Mouse (Mus musculus) lung, postnatal 4 days (tissue): ENCODE data around the gene Ptgis.

Experiments used
- DNase-seq, 2 experiments: peaks; one replicate each; pipeline ENCODE4 v3.0.0; 2021

Gene Ptgis

GRCm38 (mm10) chr2:167263040-167263810, 22.8 kb upstream of the Ptgis start:
- peak in 1 of 2 experiments; percentile 62 for DNase-seq

DNA sequence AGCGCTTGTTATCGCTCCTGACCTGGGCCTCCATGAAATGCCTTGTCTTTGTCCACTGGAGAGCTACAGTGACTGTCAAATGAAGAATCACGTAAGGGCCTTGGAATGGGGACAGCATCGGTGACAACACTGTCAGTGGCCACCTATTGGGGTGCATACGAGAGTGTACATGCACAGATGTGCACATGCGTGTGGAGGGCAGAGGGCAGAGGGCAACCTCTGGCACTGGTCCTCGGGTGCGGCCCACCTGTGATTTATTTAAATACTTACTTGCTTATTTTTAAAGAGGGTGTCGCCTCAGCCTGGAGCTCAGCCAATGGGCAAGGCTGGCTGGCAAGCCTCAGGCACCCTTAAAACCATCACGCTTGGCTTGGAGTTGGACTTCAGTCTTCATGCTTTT, 22.0 kb upstream of the Ptgis start:
- DNase-seq = no peak

GRCm38 (mm10) chr2:167261106-167261505, 20.7 kb upstream of the Ptgis start:
- DNase-seq = peak; percentile 30 to 61

DNA sequence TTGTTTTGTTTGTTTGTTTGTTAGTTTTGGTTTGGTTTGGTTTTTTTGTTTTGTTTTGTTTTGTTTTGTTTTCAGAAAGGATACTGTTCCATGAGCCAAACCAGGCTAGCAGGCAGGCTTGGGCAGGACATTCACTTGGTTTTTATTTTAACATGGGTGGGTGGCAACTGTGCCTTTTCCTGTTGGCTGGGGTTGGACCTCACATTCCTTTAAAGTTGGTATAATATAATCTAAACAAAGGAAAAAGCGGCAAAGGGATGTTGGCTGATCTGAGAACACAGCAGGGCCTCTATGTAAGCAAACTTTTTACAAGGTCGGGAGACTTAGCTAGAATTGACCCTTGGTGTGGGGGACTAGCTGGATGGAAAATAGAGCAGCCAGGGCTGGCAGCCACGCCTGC, 17.4 kb upstream of the Ptgis start:
- no peak for DNase-seq

- no peak for DNase-seq
These were observed 14.4 kb upstream of the Ptgis start for GRCm38 (mm10) chr2:167254808-167255207.

DNA sequence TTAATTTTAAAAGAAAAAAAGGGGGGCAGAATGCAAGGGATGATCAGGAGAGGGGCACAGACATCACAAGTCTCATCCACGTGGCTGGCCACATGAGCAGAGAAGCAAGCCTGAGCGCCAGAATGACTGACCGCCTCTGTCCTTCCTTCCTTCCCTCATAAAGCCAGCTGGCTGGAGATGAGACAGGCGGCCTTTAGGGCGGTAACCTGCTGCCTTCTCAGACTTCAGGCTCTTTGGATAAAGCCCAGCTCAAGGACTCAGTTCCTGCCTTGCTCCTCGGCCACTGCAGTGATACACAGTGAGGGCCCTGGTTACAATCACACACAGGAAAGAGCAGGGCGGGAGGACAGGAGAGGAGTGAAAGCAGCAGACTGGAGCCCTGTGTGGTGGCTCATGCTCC, 13.8 kb upstream of the Ptgis start:
- peak; percentile 61 to 81 for DNase-seq

DNA sequence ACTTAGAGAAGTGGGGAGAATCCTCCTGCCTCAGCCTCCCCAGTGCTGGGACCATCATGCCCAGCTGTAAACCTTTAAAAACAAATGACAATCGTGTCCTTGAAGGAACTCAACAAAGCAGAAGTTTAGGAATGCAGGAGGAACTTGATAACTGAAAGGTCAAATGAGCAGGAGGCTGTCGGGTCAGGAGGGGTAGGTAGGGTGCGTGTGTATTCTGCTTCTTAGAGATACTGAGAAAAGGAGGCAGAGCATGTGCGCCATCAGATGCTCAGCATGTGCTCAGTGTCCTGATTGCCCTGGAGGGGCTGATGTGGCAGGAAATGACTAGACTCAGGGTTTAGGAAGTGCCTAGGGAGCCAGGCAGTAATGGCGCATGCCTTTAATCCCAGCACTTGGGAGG, 13.1 kb upstream of the Ptgis start:
- DNase-seq = no peak

DNA sequence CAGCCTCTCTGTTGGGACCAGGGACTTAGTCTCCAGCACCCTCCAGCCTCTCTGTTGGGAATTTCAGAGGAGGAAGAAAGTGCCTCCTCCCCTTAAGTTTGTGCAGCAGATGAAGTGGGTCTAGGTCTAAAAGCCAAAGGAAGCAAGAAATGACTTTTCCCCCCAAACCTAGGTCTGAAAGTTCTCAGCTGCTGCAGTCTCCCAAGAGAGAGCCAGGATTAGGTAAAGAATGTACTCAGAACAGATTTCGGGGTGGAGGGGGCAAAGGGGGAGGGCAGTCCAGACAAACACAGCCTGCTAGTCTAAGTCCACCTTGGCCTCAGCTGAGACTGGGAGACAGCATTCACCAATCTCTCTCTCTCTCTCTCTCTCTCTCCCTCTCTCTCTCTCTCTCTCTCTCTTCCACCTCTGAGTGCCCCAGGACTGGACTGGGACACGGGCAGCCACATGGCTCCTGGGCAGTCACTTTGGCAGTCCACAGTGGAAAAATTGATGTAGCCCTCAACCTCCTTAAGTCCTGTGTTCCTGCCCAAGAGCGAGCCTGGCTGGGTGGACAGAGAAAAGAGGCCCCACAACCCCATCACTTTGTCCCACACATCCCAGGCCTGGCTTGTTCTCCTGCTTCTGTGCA, 11.8 kb upstream of the Ptgis start:
- DNase-seq = no peak

DNA sequence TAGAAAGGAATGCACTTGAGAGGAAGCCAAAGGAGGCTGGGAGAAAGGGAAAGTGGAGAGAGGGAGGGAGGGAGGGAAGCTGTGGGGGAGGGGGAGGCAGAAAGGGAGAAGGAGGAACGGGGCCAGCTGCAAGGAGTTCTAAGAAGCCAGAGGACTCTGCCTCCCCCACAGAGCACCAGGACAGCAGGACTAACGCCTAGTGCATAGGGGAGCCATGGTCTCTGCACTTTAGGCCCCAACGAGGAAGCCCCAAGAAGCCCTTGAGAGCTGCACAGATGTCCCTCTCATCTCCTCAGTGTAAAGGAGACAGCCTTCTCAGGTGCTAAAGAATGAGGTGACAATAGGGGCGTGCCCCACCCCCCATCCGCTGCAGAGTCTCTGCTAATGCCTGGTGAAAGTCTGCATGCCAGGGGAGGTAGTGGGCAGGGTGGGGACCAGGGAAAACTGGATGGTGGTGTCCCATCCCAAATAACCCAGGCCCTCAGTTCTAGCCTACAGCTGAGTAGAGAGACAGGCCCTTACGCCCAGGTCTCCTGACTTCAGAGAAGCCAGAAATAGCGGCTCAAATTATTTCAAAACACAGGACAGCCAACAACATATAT, 10.4 kb upstream of the Ptgis start:
- peak; percentile 54 to 58 for DNase-seq

- DNase-seq = no peak
These were observed 9.8 kb upstream of the Ptgis start for GRCm38 (mm10) chr2:167250003-167250735.

DNA sequence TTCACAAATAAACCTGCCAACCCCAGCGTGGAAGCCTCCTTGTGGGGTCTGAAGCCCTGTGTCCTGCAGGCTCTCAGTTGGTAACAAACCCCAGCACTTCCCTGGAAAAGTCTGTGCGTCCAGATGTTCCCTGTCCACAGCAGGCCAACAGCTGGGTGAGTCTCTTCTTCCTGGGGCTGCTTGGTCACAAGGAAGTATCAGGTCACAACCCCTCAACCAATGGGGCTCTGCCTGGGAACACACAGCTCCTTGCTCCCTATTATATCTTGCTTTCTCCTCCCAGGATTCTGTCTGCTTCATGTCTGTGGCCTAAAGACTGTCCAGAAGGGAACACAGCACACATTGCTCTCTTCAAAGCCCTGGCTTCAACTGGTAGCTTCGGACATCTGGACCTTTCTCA, 9.2 kb upstream of the Ptgis start:
- peak; percentile 48 to 85 for DNase-seq

- no peak for DNase-seq
These were observed 7.4 kb upstream of the Ptgis start for GRCm38 (mm10) chr2:167247823-167248222.

DNA sequence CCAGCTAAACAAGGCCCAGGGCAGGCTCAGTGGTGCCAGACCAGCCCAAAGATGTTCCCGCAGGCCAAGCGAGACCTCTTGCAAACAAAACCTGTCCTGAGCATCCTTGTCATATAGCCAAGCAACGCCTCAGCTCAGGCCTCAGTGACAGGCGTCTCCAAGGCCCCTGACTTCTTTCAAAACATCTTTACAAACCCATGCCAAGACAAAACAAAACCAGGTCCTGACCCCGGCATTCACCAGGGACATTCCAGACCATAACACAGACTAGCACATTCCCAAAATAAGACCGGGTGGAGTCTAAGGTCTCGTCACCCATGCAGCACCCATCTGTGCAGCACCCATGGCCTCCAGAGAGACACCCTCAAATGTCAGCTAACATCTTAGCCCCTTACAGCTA, 6.3 kb upstream of the Ptgis start:
- DNase-seq = peak in 1 of 2 experiments; percentile 51

- no peak for DNase-seq
These were observed 4.5 kb upstream of the Ptgis start for GRCm38 (mm10) chr2:167244892-167245291.

DNA sequence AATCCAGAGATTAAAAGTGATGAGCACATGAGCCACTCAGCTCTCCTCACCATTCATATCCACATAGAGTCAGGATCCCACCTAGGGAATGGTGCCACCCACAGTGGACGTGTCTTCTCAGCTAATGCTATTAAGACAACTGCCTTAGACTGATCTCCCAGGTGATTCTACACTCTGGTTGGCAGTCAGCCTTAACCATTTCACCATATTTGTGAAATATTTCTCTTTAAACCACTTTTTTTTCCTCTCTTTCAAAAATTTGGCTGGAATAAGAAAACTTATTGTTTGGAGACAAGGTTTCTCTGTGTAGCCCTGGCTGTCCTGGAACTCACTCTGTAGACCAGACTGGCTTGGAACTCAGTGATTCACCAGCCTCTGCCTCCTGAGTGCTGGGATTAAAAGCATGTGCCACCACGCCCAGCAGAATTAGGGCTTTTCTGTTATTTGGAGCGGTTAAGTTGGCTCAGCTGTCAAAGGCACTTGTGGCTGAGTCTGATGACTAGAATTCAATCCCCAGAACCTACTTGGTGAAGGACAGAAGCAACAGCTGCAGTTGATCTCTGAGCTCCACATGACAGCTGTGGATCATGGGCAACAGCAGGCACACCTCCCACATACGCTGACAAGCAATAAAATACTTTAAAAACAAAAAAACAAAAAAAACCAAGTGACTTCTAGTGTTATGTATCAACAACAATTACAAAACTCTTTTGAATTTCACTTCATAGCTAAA, 3.6 kb upstream of the Ptgis start:
- DNase-seq = peak in 1 of 2 experiments; percentile 76

DNA sequence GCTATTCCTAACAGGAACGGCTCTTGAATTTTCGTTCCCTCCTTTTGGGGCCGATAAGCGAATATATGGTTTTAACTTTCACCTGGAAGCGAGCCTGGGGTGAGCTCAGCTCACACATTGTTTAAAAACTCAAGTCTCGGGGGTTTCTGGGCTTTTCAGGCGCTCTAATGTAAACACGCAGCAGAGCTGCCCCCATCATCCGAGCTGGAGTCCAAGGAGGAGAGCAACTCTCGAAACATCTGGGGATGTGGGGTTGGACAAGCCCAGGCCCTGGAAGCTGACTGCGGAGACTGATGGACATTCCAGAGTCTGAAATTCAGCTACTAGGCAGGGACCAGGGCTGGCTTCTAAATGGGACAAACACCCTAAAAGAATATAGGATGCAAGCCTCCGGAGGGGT, 1.1 kb downstream of the Ptgis start:
- no peak for DNase-seq

GRCm38 (mm10) chr2:167237224-167237623, 3.2 kb downstream of the Ptgis start:
- DNase-seq = no peak

GRCm38 (mm10) chr2:167236174-167236573, 4.2 kb downstream of the Ptgis start:
- no peak for DNase-seq

GRCm38 (mm10) chr2:167235338-167236018, 4.9 kb downstream of the Ptgis start:
- DNase-seq = peak in 1 of 2 experiments; percentile 36

DNA sequence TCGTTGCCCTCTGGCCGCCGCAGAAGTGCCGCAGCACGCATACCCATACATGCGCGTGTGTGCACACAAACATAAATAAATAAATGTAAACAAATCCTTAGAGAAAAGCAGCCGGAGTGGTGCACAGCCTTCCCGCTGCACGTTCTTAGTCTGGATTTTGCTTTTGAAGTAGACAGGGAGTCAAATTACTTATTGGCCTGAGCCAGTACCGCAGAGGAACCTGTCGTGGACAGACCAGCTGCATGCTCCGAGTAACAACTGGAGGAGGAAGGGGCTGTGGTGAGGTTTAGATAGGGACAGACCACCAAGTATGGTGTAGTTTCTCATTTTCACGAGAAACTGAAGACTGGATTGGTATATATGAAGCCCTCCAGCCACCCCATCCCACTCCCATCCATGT, 6.6 kb downstream of the Ptgis start:
- no peak for DNase-seq

GRCm38 (mm10) chr2:167233009-167233335, 7.4 kb downstream of the Ptgis start:
- no peak for DNase-seq
